Comparison of ENCODE assay signal across 8 mouse cellular contexts in the genomic region with DNA sequence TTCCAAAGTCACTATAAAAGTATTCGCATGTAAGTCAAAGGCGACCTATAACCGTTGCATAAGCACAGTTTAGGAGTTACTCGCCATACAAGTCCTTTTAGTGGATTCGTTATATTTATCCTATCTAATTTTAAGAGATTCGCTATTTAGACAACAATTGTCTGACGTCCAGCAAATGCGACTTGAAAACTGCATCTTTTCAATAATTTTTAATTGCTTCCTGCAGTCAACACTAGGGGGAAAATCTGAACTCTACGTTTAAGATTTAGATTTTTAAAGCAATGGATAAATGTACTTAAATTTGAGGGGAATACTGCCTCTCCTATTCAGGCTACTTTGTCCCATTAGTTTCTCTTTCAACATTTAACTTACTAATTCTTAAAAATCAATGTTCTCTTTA. TPM values are rescaled to one million over a fixed set of nuclear protein-coding genes. Genes with fewer than 3 reads are reported as not detected.
DNase-seq lines count a peak whose midpoint lies in the region; ATAC-seq and TF ChIP-seq lines count a peak whose summit lies in the region.
"Had no signal": no experiment of that assay in that cellular context is flagged by ENCODE, and none has a peak within 500 bp of the region (broad histone marks: within the 10 kb centered on the region; RNA-seq: fewer than 3 reads in every experiment).

No protein-coding gene starts in this region.

- no peak overlapping the region; the same call in 1 of the 2 replicates for H3K4me3 ChIP-seq in lung, embryonic 15.5 days
- peak overlapping the region; percentile 88 for H3K4me3 ChIP-seq in forebrain, embryonic 16.5 days (replicated peaks; ENCODE audit: low read length)
- H3K4me3 ChIP-seq in limb, embryonic 14.5 days (replicated peaks; ENCODE audit: low read length): peak overlapping the region; percentile 87
- peak overlapping the region; percentile 64 for H3K4me3 ChIP-seq in stomach, embryonic 14.5 days (ENCODE audit: low read depth, low read length)

- no peak for DNase-seq in lung, postnatal 14 days
- no peak for DNase-seq in limb, embryonic 14.5 days (ENCODE audit: low spot score)
- DNase-seq in right cerebral cortex, postnatal 10 days (ENCODE audit: low spot score in 2 of 2): no peak

- no peaks in the 10 kb centered on the region for H3K36me3 ChIP-seq in lung, embryonic 15.5 days
- no peaks in the 10 kb centered on the region for H3K36me3 ChIP-seq in forebrain, embryonic 16.5 days (ENCODE audit: control insufficient read depth, insufficient read depth)
- no peaks in the 10 kb centered on the region for H3K36me3 ChIP-seq in limb, embryonic 14.5 days (ENCODE audit: control insufficient read depth, insufficient read depth, low read length)
- no peaks in the 10 kb centered on the region for H3K36me3 ChIP-seq in stomach, embryonic 14.5 days (ENCODE audit: control insufficient read depth, insufficient read depth, low read length)

- H3K27me3 ChIP-seq in lung, embryonic 15.5 days: peaks cover 21% of the 10 kb centered on the region; the same call in 1 of the 2 replicates
- H3K27me3 ChIP-seq in forebrain, embryonic 16.5 days (replicated peaks; ENCODE audit: control insufficient read depth, insufficient read depth, low read length): no peaks in the 10 kb centered on the region
- peaks cover 5% of the 10 kb centered on the region; the same call in 1 of the 2 replicates for H3K27me3 ChIP-seq in limb, embryonic 14.5 days (ENCODE audit: control insufficient read depth, insufficient read depth, low read length)
- H3K27me3 ChIP-seq in stomach, embryonic 14.5 days (ENCODE audit: control insufficient read depth, insufficient read depth, low read length): no peaks in the 10 kb centered on the region

- no peaks in the 10 kb centered on the region for H3K9me3 ChIP-seq in lung, embryonic 15.5 days
- no peaks in the 10 kb centered on the region for H3K9me3 ChIP-seq in forebrain, embryonic 16.5 days (ENCODE audit: control insufficient read depth, low read length)
- no peaks in the 10 kb centered on the region for H3K9me3 ChIP-seq in limb, embryonic 14.5 days (ENCODE audit: control insufficient read depth, low read length)
- H3K9me3 ChIP-seq in stomach, embryonic 14.5 days (ENCODE audit: control insufficient read depth, low read depth, low read length): no peaks in the 10 kb centered on the region

- TF ChIP-seq POLR2A in limb, embryonic 14.5 days (IDR thresholded peaks at IDR 0.05; ENCODE audit: borderline replicate concordance, extremely low read depth, insufficient read depth, insufficient read length): no peak

- no peak for ATAC-seq in lung, embryonic 15.5 days (ENCODE audit: borderline replicate concordance, extremely low read depth, low FRiP score, low TSS enrichment)
- ATAC-seq in forebrain, embryonic 16.5 days: peak; percentile 2; the same call in 1 of the 2 replicates
- ATAC-seq in limb, embryonic 14.5 days (ENCODE audit: low FRiP score, low read depth): no peak
- ATAC-seq in stomach, embryonic 14.5 days (ENCODE audit: insufficient number of reproducible peaks, insufficient read depth, low FRiP score, low read depth): no peak
- no peak for ATAC-seq in activated CD4-positive, CD25-positive, alpha-beta regulatory T cell, adult 4 months

- H3K4me1 ChIP-seq in lung, embryonic 15.5 days: peaks cover 14% of the 10 kb centered on the region; the same call in 1 of the 2 replicates
- H3K4me1 ChIP-seq in forebrain, embryonic 16.5 days (replicated peaks; ENCODE audit: control insufficient read depth, insufficient read depth, low read length): peaks cover 4% of the 10 kb centered on the region
- peaks cover 6% of the 10 kb centered on the region for H3K4me1 ChIP-seq in limb, embryonic 14.5 days (ENCODE audit: control insufficient read depth, insufficient read depth, low read length)
- no peaks in the 10 kb centered on the region for H3K4me1 ChIP-seq in stomach, embryonic 14.5 days (ENCODE audit: control insufficient read depth, insufficient read depth, low read length)

- H3K27ac ChIP-seq in lung, embryonic 15.5 days: no peak overlapping the region
- H3K27ac ChIP-seq in forebrain, embryonic 16.5 days (ENCODE audit: low read length): no peak overlapping the region
- H3K27ac ChIP-seq in limb, embryonic 14.5 days (replicated peaks; ENCODE audit: low read depth, low read length): no peak overlapping the region
- no peak overlapping the region for H3K27ac ChIP-seq in stomach, embryonic 14.5 days (ENCODE audit: low read length)
- H3K27ac ChIP-seq: macrophage had no signal

- WGBS in lung, embryonic 15.5 days: 39% methylated on average over 9 of the region's 9 CpGs
- WGBS in forebrain, embryonic 16.5 days: 34% methylated on average over 9 of the region's 9 CpGs
- 34% methylated on average over 9 of the region's 9 CpGs for WGBS in limb, embryonic 14.5 days
- WGBS in stomach, embryonic 14.5 days: 41% methylated on average over 9 of the region's 9 CpGs

- H3K9ac ChIP-seq in lung, embryonic 15.5 days: no peak overlapping the region
- H3K9ac ChIP-seq in forebrain, embryonic 16.5 days (replicated peaks; ENCODE audit: low read depth, low read length): no peak overlapping the region
- no peak overlapping the region for H3K9ac ChIP-seq in limb, embryonic 14.5 days (ENCODE audit: low read depth, low read length, severe bottlenecking)
- H3K9ac ChIP-seq in stomach, embryonic 14.5 days (replicated peaks; ENCODE audit: low read depth, low read length): no peak overlapping the region

- peak overlapping the region; percentile 95 for H3K4me2 ChIP-seq in lung, embryonic 15.5 days
- H3K4me2 ChIP-seq in forebrain, embryonic 16.5 days (ENCODE audit: low read length): peak overlapping the region; percentile 81
- H3K4me2 ChIP-seq in limb, embryonic 14.5 days (replicated peaks; ENCODE audit: low read depth, low read length, severe bottlenecking): peak overlapping the region; percentile 91
- H3K4me2 ChIP-seq in stomach, embryonic 14.5 days (replicated peaks; ENCODE audit: low read depth, low read length): peak overlapping the region; percentile 73

RNA-seq across cellular contexts. Expression of a gene that starts 0.6 kb away (rescaled TPM):
- 3.4 and 3.9 TPM in 2 replicates for polyA plus RNA-seq in lung, embryonic 15.5 days (2015; fragmentation: Nextera tagmentation; extraction: Ambion mirVana)
- 6.2 and 6.4 TPM in 2 replicates for polyA plus RNA-seq in forebrain, embryonic 16.5 days (2015; fragmentation: Nextera tagmentation; extraction: Ambion mirVana)
- polyA plus RNA-seq in limb, embryonic 14.5 days (2012; rRNA removed): 3.4 and 3.6 TPM in 2 replicates
- 2.7 and 2.9 TPM in 2 replicates for polyA plus RNA-seq in limb, embryonic 14.5 days (2014; fragmentation: Nextera tagmentation; extraction: Ambion mirVana)
- 3.4 and 4.0 TPM in 2 replicates for polyA plus RNA-seq in stomach, embryonic 14.5 days (2014; fragmentation: Nextera tagmentation; extraction: Ambion mirVana)
- under 1 TPM; 0.10 to 0.13 TPM for polyA plus RNA-seq in activated CD4-positive, CD25-positive, alpha-beta regulatory T cell, adult 4 months (2017; shearing (Covaris generic))
- polyA plus RNA-seq: macrophage had no signal
